ENCODE assay signal across 7 mouse cellular contexts in genomic region chr2:151842648-151843226, GRCm38 (mm10). TPM values are rescaled to one million over a fixed set of nuclear protein-coding genes. Genes with fewer than 3 reads are reported as not detected.
DNase-seq lines count a peak whose midpoint lies in the region; ATAC-seq lines count a peak whose summit lies in the region.

Gene Rspo4, plus strand, starts transcription at chr2:151842927.

- H3K4me1 ChIP-seq in lung, embryonic 16.5 days (replicated peaks; ENCODE audit: control insufficient read depth, insufficient read depth, low read length) = peaks cover 7% of the 10 kb centered on the region; the same call in 1 of the 2 replicates
- H3K4me1 ChIP-seq in forebrain, embryonic 15.5 days = peaks cover 7% of the 10 kb centered on the region
- H3K4me1 ChIP-seq in liver, embryonic 15.5 days (replicated peaks) = no peaks in the 10 kb centered on the region

- no peak within 1 kb of the TSS for H3K27ac ChIP-seq in lung, embryonic 16.5 days (ENCODE audit: low read length)
- no peak within 1 kb of the TSS for H3K27ac ChIP-seq in forebrain, embryonic 15.5 days (replicated peaks)
- H3K27ac ChIP-seq in liver, embryonic 15.5 days (replicated peaks) = no peak within 1 kb of the TSS

- DNase-seq in lung, adult 18-20 months = no peak
- DNase-seq in yolk sac, embryonic 10.5 days (ENCODE audit: low spot score) = peak; percentile 12
- DNase-seq in cerebellum, adult 18-20 months = no peak
- DNase-seq in ovary, adult 18-20 months (ENCODE audit: low spot score) = no peak

- peak within 1 kb of the TSS; percentile 37 for H3K4me3 ChIP-seq in lung, embryonic 16.5 days (ENCODE audit: low read length)
- H3K4me3 ChIP-seq in forebrain, embryonic 15.5 days = peak within 1 kb of the TSS; percentile 33
- H3K4me3 ChIP-seq in liver, embryonic 15.5 days (replicated peaks) = peak within 1 kb of the TSS; percentile 28

- H3K36me3 ChIP-seq in lung, embryonic 16.5 days (ENCODE audit: control insufficient read depth, insufficient read depth, low read length) = no peaks in the 10 kb centered on the region
- no peaks in the 10 kb centered on the region for H3K36me3 ChIP-seq in forebrain, embryonic 15.5 days
- no peaks in the 10 kb centered on the region for H3K36me3 ChIP-seq in liver, embryonic 15.5 days (replicated peaks)

- no peaks in the 10 kb centered on the region for H3K9me3 ChIP-seq in lung, embryonic 16.5 days (ENCODE audit: control insufficient read depth, low read length)
- no peaks in the 10 kb centered on the region for H3K9me3 ChIP-seq in forebrain, embryonic 15.5 days
- no peaks in the 10 kb centered on the region for H3K9me3 ChIP-seq in liver, embryonic 15.5 days (replicated peaks)

- peak within 1 kb of the TSS; percentile 56 for H3K4me2 ChIP-seq in lung, embryonic 16.5 days (ENCODE audit: low read depth, low read length)
- H3K4me2 ChIP-seq in forebrain, embryonic 15.5 days (replicated peaks) = peak within 1 kb of the TSS; percentile 43
- peak within 1 kb of the TSS; percentile 49 for H3K4me2 ChIP-seq in liver, embryonic 15.5 days

- H3K9ac ChIP-seq in lung, embryonic 16.5 days (ENCODE audit: low read length) = no peak within 1 kb of the TSS
- 0 out of 2 replicates have a peak within 1 kb of the TSS, but pooled peaks have one; percentile 13 for H3K9ac ChIP-seq in forebrain, embryonic 15.5 days (replicated peaks)
- no peak within 1 kb of the TSS for H3K9ac ChIP-seq in liver, embryonic 15.5 days

- peaks cover 27% of the 10 kb centered on the region for H3K27me3 ChIP-seq in lung, embryonic 16.5 days (ENCODE audit: control insufficient read depth, insufficient read depth, low read depth, low read length)
- peaks cover 33% of the 10 kb centered on the region for H3K27me3 ChIP-seq in forebrain, embryonic 15.5 days
- H3K27me3 ChIP-seq in liver, embryonic 15.5 days = peaks cover 45% of the 10 kb centered on the region

- ATAC-seq in lung, embryonic 16.5 days (ENCODE audit: low read depth) = peak; percentile 54
- ATAC-seq in forebrain, embryonic 15.5 days (replicated peaks) = no peak; the same call in 1 of the 2 replicates
- 0 out of 2 replicates have a peak, but pooled peaks have one; percentile 34 for ATAC-seq in liver, embryonic 15.5 days (ENCODE audit: insufficient read depth)

- WGBS in lung, embryonic 16.5 days = under 1% methylated on average over 49 of the region's 50 CpGs
- under 1% methylated on average over 49 of the region's 50 CpGs for WGBS in forebrain, embryonic 15.5 days
- 2% methylated on average over 50 of the region's 50 CpGs for WGBS in liver, embryonic 15.5 days (ENCODE audit: insufficient replicate concordance)

RNA-seq across cellular contexts. Expression of gene Rspo4, which starts in this region (rescaled TPM):
- 0.94 and 0.97 TPM in 2 replicates for polyA plus RNA-seq in lung, embryonic 16.5 days (2015; fragmentation: Nextera tagmentation; extraction: Ambion mirVana)
- 0.09 TPM in 1 of 2 replicates, not detected in the other for polyA plus RNA-seq in forebrain, embryonic 15.5 days (2015; fragmentation: Nextera tagmentation; extraction: Ambion mirVana)
- 0.08 TPM in 1 of 2 replicates, not detected in the other for polyA plus RNA-seq in liver, embryonic 15.5 days (2015; fragmentation: Nextera tagmentation; extraction: Ambion mirVana)

Comparison
In these comparisons a context has a peak if more than half of its experiments do, and no peak if none do; other contexts are left out.
1. Peak in ATAC-seq, H3K4me3 ChIP-seq and H3K4me2 ChIP-seq in lung, embryonic 16.5 days; RNA of the gene not detected or under 1 TPM.
2. Peak in ATAC-seq, H3K4me3 ChIP-seq and H3K4me2 ChIP-seq in liver, embryonic 15.5 days; RNA of the gene not detected or under 1 TPM.